Mouse (Mus musculus): ENCODE results near the gene Gpr152.
A peak's percentile ranks its signal among the peaks of the same experiment; 100 is the strongest.

Gpr152 gene

DNA sequence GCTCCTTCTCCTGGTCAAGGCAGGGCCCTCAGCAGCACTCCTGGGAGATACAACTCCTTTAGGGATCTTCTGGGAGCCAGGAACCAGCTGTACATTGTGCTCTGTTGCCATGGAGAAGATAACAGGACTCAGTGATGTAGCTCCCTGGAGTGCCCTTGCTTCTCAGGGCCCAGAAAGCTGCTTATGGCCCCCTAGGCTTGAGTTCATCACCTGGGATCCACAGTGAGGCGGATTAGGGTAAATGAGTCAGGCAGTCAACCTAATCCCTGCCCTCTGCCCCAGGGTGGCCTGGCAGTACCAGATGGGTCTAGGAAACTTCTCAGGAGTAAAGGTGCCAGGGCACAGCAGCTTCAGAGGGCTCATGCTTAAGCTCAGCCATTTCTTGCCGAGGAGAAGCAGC, at the start of gene Gpr152:
Gene Gpr152, plus strand, starts transcription at position 342 of the 400 bp plus-strand sequence.
- DNase-seq (ENCODE audit: extremely low read depth, insufficient read length, low spot score) = no peak

GRCm38 (mm10) chr19:4090446-4090845, 49.1 kb upstream of the Gpr152 start:
- DNase-seq (ENCODE audit: extremely low read depth, insufficient read length, low spot score) = peak; percentile 90

GRCm38 (mm10) chr19:4091383-4091782, 48.2 kb upstream of the Gpr152 start:
- no peak for DNase-seq (ENCODE audit: extremely low read depth, insufficient read length, low spot score)

GRCm38 (mm10) chr19:4092750-4093149, 46.8 kb upstream of the Gpr152 start:
- DNase-seq (ENCODE audit: extremely low read depth, insufficient read length, low spot score) = no peak

- DNase-seq (ENCODE audit: extremely low read depth, insufficient read length, low spot score) = no peak
These were observed 45.8 kb upstream of the Gpr152 start for GRCm38 (mm10) chr19:4093772-4094171.

GRCm38 (mm10) chr19:4094348-4094747, 45.2 kb upstream of the Gpr152 start:
- no peak for DNase-seq (ENCODE audit: extremely low read depth, insufficient read length, low spot score)

DNA sequence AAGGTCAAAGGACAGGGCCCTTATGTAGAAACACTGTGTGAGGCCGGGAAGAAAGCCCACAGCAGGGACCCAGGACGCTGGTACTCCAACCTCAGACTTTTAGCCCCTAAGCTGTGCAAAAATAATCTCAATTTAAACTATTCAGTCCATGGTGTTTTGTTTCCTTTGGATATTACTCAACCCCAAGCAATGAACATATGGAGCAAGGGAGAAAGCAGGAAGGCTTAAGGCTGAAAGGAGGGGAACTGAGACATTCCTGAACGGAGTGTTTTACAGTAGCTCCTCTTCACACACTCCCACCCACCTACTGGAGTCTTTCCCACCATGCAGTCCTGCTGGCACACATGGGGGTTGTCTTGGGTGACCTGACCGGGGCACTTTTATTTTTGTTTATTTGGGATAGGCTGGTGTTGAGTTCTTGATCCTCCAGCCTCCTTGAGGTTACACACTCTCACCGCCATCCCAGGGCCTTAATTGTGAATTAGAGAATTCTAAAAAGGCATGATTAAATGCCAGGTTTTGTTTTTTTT, 44.7 kb upstream of the Gpr152 start:
- no peak for DNase-seq (ENCODE audit: extremely low read depth, insufficient read length, low spot score)

DNA sequence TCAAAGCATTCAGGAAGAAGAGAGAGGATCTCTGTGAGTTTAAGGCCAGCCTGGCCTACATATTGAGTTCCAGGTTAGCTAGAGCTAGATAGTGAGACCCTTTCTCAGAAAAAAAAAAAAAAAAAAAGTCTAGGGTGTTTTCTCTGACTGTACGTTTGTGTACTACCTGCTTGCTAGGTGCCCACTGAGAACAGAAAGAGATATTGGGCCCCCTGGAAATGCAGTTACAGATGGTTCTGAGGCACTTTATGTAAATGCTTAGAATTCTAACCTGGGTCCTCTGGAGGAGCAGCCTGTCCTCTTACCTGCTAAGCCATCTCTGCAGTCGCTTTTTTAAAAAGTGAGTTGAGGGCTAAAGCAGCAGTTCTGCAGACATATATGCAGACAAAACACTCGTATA, 43.8 kb upstream of the Gpr152 start:
- DNase-seq (ENCODE audit: extremely low read depth, insufficient read length, low spot score) = no peak

- DNase-seq (ENCODE audit: extremely low read depth, insufficient read length, low spot score) = peak; percentile 100
These were observed 42.7 kb upstream of the Gpr152 start, which contains the start of gene Cdk2ap2 for GRCm38 (mm10) chr19:4096642-4097440. Cdk2ap2 (plus strand) TSS chr19:4097182.

GRCm38 (mm10) chr19:4097441-4097825, 42.2 kb upstream of the Gpr152 start:
- DNase-seq (ENCODE audit: extremely low read depth, insufficient read length, low spot score) = no peak

DNA sequence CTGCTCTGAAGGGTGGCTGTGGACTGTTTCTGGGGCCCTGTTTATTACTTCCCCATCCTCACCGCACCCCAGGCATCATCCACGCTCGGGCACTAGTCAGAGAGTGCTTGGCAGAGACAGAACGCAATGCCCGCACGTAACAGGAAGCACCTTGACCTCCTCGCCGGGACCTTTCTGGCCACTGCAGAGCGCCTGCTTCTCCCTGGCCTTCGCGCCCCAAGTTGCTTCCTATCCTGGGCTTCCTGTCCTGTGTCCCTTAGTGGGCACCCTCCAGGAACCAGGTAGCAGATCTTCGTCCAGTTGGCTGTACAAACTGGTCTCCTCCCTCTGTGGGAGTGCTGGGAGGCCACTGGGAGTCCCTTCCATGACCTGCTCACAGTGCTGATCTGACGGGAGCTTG, 41.2 kb upstream of the Gpr152 start:
- peak; percentile 43 for DNase-seq (ENCODE audit: extremely low read depth, insufficient read length, low spot score)

DNA sequence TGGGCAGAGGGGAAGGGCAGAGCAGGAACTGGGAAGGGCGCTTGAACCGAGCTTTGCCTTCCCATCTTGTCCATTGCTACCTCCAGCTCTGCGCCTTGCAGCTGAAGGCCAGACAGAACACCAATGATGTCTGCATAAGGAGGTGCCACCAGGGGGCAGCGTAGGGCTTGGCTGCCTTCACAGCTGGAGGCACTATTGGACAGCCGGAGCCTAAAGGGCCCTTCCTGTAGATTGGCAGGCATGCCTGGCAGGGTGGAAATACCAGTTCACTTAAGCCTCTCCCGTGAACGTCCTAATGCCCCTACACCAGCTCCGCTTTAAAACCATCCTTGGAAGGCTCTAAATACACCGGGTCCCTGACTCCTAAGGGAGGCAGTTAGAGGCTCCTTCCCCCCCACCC, 40.5 kb upstream of the Gpr152 start:
- peak; percentile 73 for DNase-seq (ENCODE audit: extremely low read depth, insufficient read length, low spot score)

DNA sequence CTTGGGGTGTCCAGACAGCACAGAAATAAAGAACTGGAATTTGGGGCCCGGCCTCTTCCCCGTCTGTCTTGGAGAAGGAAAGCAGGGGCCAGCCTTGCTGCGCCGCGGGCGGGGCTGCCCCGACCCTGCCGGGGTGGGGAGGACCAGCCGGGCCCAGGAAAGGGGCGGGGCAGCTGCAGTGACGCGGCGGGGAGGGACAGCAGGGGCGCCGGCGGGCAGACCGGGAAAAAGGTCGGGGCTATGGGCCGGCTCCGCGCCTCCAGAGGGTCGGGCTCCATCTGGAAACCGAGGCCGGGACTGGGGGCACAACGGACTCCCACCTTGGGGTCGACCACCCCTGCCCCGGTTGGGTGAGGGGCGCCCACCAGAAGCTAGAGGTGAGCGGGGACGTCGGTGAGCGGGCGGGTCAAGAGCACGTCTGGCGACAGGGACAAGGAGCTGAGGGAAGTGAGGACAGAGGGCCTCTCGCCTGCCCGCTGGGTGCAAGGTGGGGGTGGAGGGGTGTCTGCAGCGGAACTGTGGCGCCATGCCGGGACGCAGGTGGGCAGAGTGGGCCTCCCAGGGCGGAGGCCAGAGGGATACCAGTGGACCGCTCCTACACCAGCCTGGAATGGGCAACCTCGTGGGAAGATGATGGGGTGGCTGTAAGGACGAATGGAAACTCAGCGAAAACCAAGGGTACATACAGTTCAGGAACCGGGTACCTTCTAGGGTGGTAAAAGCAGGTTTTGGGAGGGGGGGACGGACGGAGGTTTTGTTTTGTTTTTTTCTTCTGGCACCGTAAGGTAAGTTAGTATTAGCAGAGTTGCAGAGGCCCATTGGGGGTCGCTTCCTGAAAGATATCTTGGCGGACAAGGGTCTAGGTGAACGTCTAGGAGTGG, 39.5 kb upstream of the Gpr152 start, which contains the start of gene Pitpnm1:
Gene Pitpnm1, plus strand, starts transcription at position 162 of the 881 bp plus-strand sequence.
- DNase-seq (ENCODE audit: extremely low read depth, insufficient read length, low spot score) = peak; percentile 83

DNA sequence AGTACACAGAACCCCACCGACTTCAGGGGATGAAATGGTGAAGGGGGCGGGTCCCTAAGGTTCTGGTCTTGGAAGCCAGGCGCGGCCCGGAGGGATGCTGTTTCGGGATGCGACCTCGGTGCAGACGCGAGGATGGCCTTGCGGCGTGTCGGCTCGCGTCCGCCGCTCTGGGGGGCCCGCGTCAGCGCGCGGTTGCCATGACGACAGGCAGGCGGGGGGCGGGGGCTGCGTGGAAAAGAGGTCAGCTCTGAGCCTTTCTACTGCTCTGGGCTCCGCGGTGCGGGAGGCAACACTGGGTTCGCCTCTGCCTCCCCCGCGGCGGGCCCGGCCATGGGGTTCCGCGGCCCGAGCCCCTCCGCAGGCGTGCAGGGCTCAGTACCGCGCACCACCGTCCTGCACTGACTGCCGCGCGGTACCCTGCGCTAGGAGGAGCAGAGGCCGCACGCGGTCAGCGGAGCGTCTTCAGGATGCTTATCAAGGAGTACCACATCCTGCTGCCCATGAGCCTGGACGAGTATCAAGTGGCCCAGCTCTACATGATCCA, 38.8 kb upstream of the Gpr152 start:
- DNase-seq (ENCODE audit: extremely low read depth, insufficient read length, low spot score) = no peak

GRCm38 (mm10) chr19:4101466-4101865, 38.1 kb upstream of the Gpr152 start:
- DNase-seq (ENCODE audit: extremely low read depth, insufficient read length, low spot score) = no peak

DNA sequence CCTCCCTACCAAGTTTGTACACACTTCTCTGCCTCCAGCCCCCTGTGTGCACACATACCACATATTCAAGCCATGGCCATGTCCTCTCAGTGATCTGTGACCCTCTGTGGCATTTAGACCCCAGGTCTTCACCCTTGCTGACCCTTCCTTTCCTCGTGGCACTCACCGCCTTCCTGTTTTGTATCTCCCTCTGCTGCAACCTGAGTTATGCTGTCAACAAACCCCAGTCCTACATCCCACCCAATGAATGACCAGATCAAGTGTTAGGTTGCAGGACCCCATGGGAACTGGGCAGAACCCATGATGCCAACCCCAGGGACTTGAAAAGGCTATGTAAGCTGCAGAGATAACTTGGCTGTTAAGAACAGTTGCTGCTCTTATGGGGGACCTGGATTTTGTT, 37.5 kb upstream of the Gpr152 start:
- no peak for DNase-seq (ENCODE audit: extremely low read depth, insufficient read length, low spot score)

- DNase-seq (ENCODE audit: extremely low read depth, insufficient read length, low spot score) = no peak
These were observed 37.0 kb upstream of the Gpr152 start for GRCm38 (mm10) chr19:4102626-4103025.

- no peak for DNase-seq (ENCODE audit: extremely low read depth, insufficient read length, low spot score)
These were observed 36.3 kb upstream of the Gpr152 start for GRCm38 (mm10) chr19:4103294-4103693.

DNA sequence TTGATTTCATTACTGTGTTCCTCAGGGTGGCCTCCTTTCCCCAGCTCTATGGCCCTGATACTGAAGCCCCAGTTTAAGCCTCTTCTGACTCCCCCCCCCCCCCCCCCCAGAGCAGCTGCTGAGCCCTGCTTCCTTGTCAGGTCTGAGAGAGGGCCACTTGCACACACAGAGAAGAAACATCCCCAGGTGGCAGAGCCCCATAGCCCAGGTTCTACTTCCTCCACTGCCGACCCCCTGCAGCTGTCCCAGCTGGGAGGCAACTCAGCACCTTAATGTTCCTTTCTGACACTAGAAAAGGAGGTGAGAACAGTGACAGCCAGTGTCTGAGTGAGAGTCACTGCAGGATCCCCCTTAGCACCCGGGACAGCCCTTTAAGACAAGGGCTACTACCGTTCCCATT, 35.8 kb upstream of the Gpr152 start:
- no peak for DNase-seq (ENCODE audit: extremely low read depth, insufficient read length, low spot score)

GRCm38 (mm10) chr19:4104675-4105194, 34.9 kb upstream of the Gpr152 start:
- no peak for DNase-seq (ENCODE audit: extremely low read depth, insufficient read length, low spot score)

GRCm38 (mm10) chr19:4106654-4107053, 32.9 kb upstream of the Gpr152 start:
- no peak for DNase-seq (ENCODE audit: extremely low read depth, insufficient read length, low spot score)
